Comparison of ENCODE assay signal across 20 mouse cellular contexts in the genomic region with DNA sequence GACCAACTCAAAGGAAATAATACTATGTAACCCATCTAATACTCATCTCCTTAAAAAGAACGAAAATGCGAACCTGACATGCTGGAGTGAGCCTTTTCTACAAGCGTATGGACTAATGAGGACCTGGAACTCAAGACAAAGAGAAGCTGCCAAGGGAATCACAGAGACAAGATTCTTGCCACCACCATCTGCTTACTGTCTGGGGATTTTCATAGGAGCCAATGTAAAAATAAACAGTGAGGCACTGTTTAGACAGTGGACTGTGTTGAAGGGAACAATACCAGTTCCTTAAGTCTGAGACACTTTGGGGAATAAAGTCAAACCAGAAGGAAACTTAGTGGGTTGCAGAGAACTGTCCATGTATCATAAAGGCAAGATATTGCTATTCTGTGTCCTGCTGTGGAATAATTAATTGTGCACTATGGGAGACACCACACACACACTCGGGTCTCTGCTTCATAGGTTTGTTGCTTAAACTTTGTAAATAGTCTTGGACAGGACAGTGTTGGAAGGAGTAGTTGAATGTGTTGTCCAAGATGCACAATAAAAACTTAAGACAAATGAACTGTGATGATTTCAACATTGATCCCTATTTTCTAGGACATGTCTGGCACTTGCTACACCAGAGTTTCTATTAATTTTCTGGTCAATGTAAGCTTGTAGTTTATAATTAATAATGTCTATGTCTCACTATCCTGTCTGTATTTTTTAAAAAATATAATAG.
DNase-seq lines count a peak whose midpoint lies in the region; ATAC-seq and TF ChIP-seq lines count a peak whose summit lies in the region.
"Had no signal": no experiment of that assay in that cellular context is flagged by ENCODE, and none has a peak within 500 bp of the region (broad histone marks: within the 10 kb centered on the region; RNA-seq: fewer than 3 reads in every experiment).

No protein-coding gene starts in this region.

- ATAC-seq in forebrain, embryonic 14.5 days: no peak
- ATAC-seq in lung, embryonic 14.5 days (ENCODE audit: insufficient read depth): peak; percentile 38; the same call in 1 of the 2 replicates
- ATAC-seq: inflammation-experienced regulatory T-cells, adult 6 months; liver, postnatal 0 days had no signal

- no peak overlapping the region for H3K4me2 ChIP-seq in forebrain, embryonic 14.5 days (ENCODE audit: low read length)
- H3K4me2 ChIP-seq in lung, embryonic 14.5 days: no peak overlapping the region
- H3K4me2 ChIP-seq: heart, embryonic 15.5 days had no signal

- no peak for TF ChIP-seq CTCF in lung, embryonic 14.5 days (IDR thresholded peaks at IDR 0.05; ENCODE audit: low read depth)

- 70% methylated on average over 4 of the region's 4 CpGs for WGBS in forebrain, embryonic 14.5 days
- WGBS in forebrain, embryonic 10.5 days: 88% methylated on average over 4 of the region's 4 CpGs
- WGBS in lung, embryonic 14.5 days: 48% methylated on average over 4 of the region's 4 CpGs

- peak; percentile 39 for DNase-seq in forebrain, embryonic 14.5 days (ENCODE audit: low spot score)
- no peak for DNase-seq in forebrain, embryonic 10.5 days (ENCODE audit: extremely low spot score, low spot score)
- peak; percentile 60 for DNase-seq in lung, embryonic 14.5 days
- DNase-seq in lung, postnatal 14 days: no peak
- DNase-seq in brain, adult 2 months (ENCODE audit: low read depth, low spot score): peak; percentile 88
- DNase-seq in cerebellum, adult 9-11 months: peak; percentile 67
- DNase-seq in adrenal gland, postnatal 36 days: no peak
- DNase-seq in spleen, postnatal 14 days (ENCODE audit: low spot score in 2 of 2): no peak
- DNase-seq: embryo, embryonic 11 days; gastrocnemius, postnatal 36 days; kidney, adult 8-10 months; kidney, postnatal 14 days; liver, postnatal 0 days; retina, postnatal 1 day; right cerebral cortex, postnatal 4 days had no signal

- H3K36me3 ChIP-seq in forebrain, embryonic 14.5 days (ENCODE audit: control insufficient read depth, insufficient read depth, low read length): no peaks in the 10 kb centered on the region
- H3K36me3 ChIP-seq in forebrain, embryonic 10.5 days (replicated peaks): no peaks in the 10 kb centered on the region
- no peaks in the 10 kb centered on the region for H3K36me3 ChIP-seq in lung, embryonic 14.5 days (ENCODE audit: insufficient read depth)
- H3K36me3 ChIP-seq: G1E; heart, embryonic 15.5 days; limb, embryonic 10.5 days had no signal

- H3K4me1 ChIP-seq in forebrain, embryonic 14.5 days (ENCODE audit: control insufficient read depth, insufficient read depth, low read length): no peaks in the 10 kb centered on the region
- H3K4me1 ChIP-seq in forebrain, embryonic 10.5 days: no peaks in the 10 kb centered on the region
- peaks cover 6% of the 10 kb centered on the region for H3K4me1 ChIP-seq in lung, embryonic 14.5 days (ENCODE audit: insufficient read depth)
- H3K4me1 ChIP-seq: heart, embryonic 15.5 days; limb, embryonic 10.5 days had no signal

- H3K9ac ChIP-seq in forebrain, embryonic 14.5 days (ENCODE audit: low read length): no peak overlapping the region
- no peak overlapping the region for H3K9ac ChIP-seq in lung, embryonic 14.5 days
- H3K9ac ChIP-seq: heart, embryonic 15.5 days; liver, postnatal 0 days had no signal

- no peaks in the 10 kb centered on the region for H3K9me3 ChIP-seq in forebrain, embryonic 14.5 days (replicated peaks; ENCODE audit: control insufficient read depth, low read length)
- no peaks in the 10 kb centered on the region for H3K9me3 ChIP-seq in forebrain, embryonic 10.5 days
- no peaks in the 10 kb centered on the region for H3K9me3 ChIP-seq in lung, embryonic 14.5 days (ENCODE audit: low read depth, low read length)
- H3K9me3 ChIP-seq: G1E; heart, embryonic 15.5 days; limb, embryonic 10.5 days had no signal

- H3K27me3 ChIP-seq in forebrain, embryonic 14.5 days (replicated peaks; ENCODE audit: control insufficient read depth, insufficient read depth, low read length): no peaks in the 10 kb centered on the region
- no peaks in the 10 kb centered on the region for H3K27me3 ChIP-seq in forebrain, embryonic 10.5 days (ENCODE audit: poor library complexity, severe bottlenecking)
- H3K27me3 ChIP-seq in lung, embryonic 14.5 days (ENCODE audit: insufficient read depth, low read length): no peaks in the 10 kb centered on the region
- H3K27me3 ChIP-seq: heart, embryonic 15.5 days had no signal

- no peak overlapping the region for H3K27ac ChIP-seq in forebrain, embryonic 14.5 days (ENCODE audit: low read depth, low read length)
- H3K27ac ChIP-seq in forebrain, embryonic 10.5 days: no peak overlapping the region
- H3K27ac ChIP-seq in lung, embryonic 14.5 days (ENCODE audit: low read depth): no peak overlapping the region
- H3K27ac ChIP-seq: heart, embryonic 15.5 days; limb, embryonic 10.5 days; stomach, postnatal 0 days had no signal

- no peak overlapping the region for H3K4me3 ChIP-seq in forebrain, embryonic 14.5 days (ENCODE audit: low read depth, low read length)
- H3K4me3 ChIP-seq in forebrain, embryonic 10.5 days: no peak overlapping the region
- no peak overlapping the region for H3K4me3 ChIP-seq in lung, embryonic 14.5 days (ENCODE audit: low read depth, low read length)
- H3K4me3 ChIP-seq: heart, embryonic 15.5 days; limb, embryonic 10.5 days had no signal

Comparison
In these comparisons a context has a peak if more than half of its experiments do, and no peak if none do; other contexts are left out.
1. DNase-seq: peak in forebrain, embryonic 14.5 days (single experiment), lung, embryonic 14.5 days (single experiment), brain, adult 2 months (single experiment) and cerebellum, adult 9-11 months (single experiment); none in forebrain, embryonic 10.5 days (single experiment), lung, postnatal 14 days (single experiment), adrenal gland, postnatal 36 days (0 of 2) and spleen, postnatal 14 days (0 of 2).